Mouse (Mus musculus) ES-E14 (cell line): ENCODE results near the gene Trpm3.

Experiments used
- CHD2 ChIP-seq: IDR thresholded peaks from 2 replicates; pipeline ENCODE4 v1.6.1; 2014; ENCODE audit warnings: mild to moderate bottlenecking, low read depth, low read length, inconsistent platforms
- HCFC1 ChIP-seq: IDR thresholded peaks from 2 replicates; pipeline ENCODE4 v1.6.1; 2012; ENCODE audit warnings: low read length, inconsistent platforms, borderline replicate concordance; ENCODE audit not compliant: insufficient read depth
- MAFK ChIP-seq: IDR thresholded peaks from 2 replicates; pipeline ENCODE4 v1.6.1; 2014; ENCODE audit warnings: mild to moderate bottlenecking, low read depth, low read length, inconsistent platforms; ENCODE audit not compliant: insufficient read depth
- ZC3H11A ChIP-seq: IDR thresholded peaks from 2 replicates; pipeline ENCODE4 v1.6.1; 2012; ENCODE audit warnings: low read depth, mild to moderate bottlenecking, inconsistent platforms, low read length, borderline replicate concordance
- ZNF384 ChIP-seq: IDR thresholded peaks from 2 replicates; pipeline ENCODE4 v1.6.1; 2012; ENCODE audit warnings: low read depth, low read length, inconsistent platforms

DNA sequence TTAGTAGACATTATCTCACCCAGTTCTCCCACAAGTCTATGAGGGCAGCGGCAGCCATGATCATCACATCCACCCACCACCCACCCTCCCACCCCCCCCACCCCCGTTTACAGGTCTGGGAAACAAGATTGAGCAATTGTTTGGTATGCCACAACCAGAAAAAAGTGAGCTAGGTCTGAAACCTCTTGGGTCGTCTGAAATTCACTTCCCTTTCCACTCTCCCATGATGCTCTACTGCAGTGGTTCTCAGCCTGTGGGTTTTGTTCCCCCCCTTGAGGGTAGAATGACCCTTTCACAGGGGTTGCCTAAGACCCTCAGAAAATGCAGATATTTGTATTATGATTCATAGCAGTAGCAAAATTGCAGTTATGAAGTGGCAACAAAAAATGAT, 778.5 kb downstream of the Trpm3 start:
- TF ChIP-seq ZNF384 = no peak
- TF ChIP-seq ZC3H11A = no peak
- no peak for TF ChIP-seq CHD2
- TF ChIP-seq HCFC1 = no peak
- TF ChIP-seq MAFK = no peak
